Mouse (Mus musculus): ENCODE results near the gene Fcrla.
"Not testable (repeated sequence)": the region's sequence is repeated elsewhere in the genome, so short reads cannot be mapped to it uniquely, and the experiment has no call there.

DNA sequence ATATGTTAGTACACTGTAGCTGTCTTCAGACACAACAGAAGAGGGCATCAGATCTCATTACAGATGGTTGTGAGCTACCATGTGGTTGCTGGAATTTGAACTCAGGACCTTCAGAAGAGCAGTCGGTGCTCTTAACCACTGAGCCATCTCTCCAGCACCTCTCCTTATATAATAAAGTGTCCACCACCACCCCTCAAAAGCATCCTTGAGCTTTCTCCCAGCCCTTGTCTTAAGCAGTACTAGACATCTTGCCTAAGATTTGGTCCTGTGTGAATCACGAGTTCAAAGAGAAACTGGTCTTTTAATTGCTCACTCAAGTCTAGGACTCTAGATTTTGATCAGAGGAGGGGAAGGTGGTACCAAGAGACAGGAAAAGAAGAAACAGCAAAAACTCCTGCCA lies 48.0 kb upstream of the Fcrla start:
- not testable (repeated sequence) for TF ChIP-seq CTCF (conservative IDR thresholded peaks at IDR 0.05; ENCODE audit: insufficient read depth, insufficient read length, low read depth, low read length); POLR2A (IDR thresholded peaks at IDR 0.05; ENCODE audit: low read depth, low read length)
